Mouse (Mus musculus): ENCODE data around the gene Tmem179.

Tmem179 gene

GRCm38 (mm10) chr12:112538356-112538755 is 21.8 kb upstream of the Tmem179 start:
- no peak for DNase-seq (ENCODE audit: low read depth, low spot score)

DNA sequence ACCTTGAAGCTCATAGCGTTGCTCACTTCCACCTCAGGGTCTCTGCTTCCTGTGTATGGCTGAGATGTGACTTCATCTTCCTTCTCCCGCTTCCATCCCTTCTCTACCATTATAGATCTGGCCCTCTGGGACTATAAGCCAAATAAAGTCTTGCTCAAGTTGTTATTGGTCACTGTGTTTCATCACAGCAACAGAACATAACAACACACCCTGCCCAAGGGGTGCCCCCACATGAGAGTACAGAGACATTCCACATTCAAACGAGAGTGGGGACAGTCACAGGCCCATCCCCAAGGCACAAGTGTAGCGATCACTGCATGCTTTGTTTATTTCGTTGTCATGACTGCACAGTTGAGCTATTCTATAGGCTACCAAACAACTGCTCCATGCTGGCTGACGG is 20.7 kb upstream of the Tmem179 start:
- no peak for DNase-seq (ENCODE audit: low read depth, low spot score)

DNA sequence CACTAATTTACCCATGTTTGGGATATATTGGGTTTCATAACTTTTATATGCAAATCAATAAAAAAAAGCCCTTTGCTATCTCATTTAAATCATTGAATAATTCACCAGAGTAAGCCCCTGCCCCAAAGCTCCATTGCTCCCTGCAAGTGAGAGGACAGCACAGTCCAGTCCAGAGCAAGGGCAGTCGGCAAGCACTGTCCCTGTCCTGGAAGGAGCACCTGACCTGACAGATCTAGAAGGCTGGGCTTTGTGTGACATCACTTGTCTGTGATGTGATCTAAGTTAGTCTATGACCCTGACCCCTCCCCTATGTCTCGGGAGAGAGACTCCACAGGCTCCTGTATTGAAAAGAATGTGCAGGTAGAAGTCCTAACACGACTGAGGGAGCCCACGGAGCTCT is 17.2 kb upstream of the Tmem179 start:
- no peak for DNase-seq (ENCODE audit: low read depth, low spot score)

DNA sequence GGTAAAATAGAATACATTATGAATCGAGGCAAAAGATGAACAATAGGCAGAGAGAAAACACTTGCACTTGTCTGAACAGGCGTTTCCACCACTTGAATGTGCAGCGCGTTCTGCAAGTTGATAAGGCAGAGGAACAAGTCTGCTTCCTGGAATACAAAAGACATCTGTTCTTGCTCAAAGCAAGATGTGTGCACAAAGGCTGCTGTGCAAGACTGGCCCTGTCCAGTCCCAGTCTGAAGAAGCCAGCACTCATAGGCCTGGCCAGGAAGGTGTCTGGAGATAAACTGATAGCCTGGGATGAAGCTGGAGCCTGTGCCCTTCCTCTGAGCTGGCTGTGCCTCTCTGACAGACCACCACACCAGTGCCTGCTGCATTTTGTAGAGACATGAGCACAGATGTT is 1.6 kb upstream of the Tmem179 start:
- DNase-seq (ENCODE audit: low read depth, low spot score), result peak; percentile 19

DNA sequence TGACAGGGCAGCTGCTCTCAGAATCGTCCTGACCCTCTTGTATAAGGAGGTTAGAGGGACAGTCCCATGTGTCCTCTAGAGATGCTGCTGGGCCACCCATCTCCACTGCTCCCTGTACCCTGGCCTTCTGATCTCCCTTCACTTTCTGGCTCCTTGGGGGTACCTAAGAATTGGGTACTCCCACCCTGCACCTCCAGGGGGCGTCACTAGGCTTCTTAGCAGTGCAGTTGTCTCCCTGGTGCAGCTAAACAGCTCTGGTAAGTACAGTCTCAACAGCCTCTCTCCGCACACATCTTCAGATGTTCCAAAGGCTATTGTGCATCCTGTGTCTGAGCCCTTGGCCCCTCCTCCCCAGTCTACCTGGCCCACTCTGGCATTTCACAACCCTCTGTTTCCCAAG is 1.6 kb downstream of the Tmem179 start:
- DNase-seq (ENCODE audit: low read depth, low spot score), result no peak

DNA sequence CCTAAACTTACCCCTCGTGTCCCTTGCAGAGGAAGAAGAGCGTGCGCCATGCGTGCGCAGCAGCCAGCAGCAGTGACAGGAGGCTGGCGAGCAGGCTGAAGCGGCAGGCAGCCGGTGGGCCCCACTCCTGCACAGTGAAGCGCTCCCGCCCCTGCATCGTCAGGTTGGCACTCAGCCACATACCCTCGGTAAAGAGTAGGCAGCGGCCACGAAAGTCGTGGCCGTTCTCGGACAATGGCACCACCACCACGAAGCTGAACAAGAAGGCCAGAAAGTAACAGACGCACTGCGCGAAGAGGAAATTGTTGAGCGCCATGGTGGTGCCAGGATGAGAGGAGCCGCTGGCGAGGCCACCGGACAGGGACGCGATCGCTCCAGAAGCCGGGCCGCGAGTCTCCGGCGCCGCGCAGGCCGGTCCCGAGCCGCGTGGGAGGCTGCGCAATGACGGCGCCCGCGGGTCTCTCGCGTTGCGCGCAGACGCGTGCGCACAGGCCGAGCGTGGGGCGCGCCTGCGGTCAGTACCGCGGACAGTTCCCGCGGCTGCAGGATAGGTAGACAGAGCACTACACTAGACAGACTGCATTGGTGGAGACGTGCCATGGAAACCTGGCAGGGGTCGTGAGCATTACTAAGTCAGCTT is 5.7 kb downstream of the Tmem179 start:
- peak; percentile 75 for DNase-seq (ENCODE audit: low read depth, low spot score)

DNA sequence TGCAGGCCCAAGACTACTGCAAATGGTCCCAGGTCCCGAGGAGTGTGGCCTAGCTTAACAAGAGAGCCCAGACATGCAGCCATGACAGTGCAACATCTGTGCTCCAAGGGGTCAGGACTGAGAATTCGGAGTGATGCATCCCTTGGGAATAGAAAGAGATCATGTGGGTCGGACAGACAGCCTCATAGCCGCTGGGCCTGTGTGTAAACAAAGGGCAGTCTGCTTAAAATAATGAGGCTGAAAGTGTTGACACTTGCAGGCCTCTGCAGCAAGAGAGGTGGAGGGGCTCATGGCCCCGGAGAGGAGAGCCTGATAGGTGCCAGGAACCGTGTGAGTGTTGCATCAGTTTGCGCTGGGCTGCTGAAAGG is 6.2 kb downstream of the Tmem179 start:
- DNase-seq (ENCODE audit: low read depth, low spot score), result no peak

DNA sequence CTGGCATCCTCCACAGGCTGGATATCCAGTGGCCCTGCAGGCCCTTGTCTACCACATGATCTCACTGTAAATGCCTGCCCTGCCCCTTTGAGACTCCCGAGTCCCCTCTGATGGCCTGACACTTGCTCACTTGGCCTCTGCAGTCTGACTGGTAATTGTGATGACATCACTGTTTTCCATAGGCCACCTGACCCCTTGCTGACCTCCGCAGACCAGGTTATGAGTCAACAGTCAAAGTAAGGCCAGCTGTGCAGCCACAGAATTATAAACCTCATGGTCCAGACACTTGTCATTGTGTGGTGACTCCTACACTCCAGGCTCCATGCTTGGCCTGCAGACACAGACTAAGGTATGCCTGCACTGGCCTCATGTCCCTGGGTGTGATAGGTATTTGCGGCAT is 8.6 kb downstream of the Tmem179 start:
- DNase-seq (ENCODE audit: low read depth, low spot score), result no peak

- no peak for DNase-seq (ENCODE audit: low read depth, low spot score)
Observed at GRCm38 (mm10) chr12:112507264-112507663, 9.3 kb downstream of the Tmem179 start.

DNA sequence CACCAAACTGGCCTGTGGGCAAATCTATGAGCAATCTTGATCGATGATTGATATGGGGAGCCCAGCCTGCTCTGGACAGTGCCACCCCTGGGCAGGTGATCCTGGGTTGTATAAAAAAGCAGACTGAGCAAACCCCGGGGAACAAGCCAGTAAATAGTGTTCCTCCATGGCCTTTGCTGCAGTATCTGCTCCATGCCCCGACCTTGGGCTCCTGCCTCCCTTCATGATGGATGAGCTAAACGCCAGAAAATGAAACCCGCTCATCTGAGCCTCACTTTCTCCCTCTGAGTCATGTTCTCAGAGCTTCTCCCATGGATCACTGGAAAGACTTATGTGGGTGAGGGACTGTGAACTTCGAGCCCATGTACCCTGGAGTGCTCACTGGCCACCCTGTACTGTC is 10.3 kb downstream of the Tmem179 start:
- DNase-seq (ENCODE audit: low read depth, low spot score), result no peak

DNA sequence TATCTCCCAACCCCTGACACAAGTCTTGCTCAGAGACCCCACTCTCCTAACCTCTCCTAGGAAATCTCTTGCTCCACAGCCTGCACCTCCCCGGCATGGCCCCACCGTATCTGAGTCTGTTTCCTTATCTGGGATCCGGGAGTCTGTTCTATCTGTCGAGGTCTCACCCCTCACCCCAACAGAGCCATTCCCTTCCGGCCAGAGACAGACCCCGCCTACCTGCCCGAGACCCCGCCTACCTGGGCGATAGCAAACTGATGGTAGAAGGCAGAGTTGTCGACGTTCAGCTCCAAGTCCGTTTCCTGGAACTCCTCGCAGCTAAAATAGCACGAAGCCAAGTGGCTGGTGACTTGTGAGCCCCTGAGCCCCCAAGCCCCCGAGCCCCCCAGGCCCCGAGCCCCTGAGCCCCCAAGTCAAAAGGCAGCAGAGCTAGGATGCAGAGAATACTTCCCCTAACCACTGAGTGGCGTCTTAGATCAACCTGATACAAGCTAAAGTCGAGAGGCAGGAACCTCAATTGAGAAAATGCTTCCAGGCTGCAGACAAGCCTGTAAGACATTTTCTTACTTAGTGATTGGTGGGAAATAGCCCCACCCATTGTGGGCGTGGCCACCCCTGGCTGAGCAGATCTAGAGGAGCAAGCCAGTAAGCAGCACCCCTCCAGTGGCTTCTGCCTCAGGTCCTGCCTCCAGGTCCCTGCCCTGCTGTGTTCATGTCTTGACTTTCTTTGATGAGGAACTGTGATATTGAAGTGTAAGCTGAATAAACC is 13.4 kb downstream of the Tmem179 start:
- DNase-seq (ENCODE audit: low read depth, low spot score), result no peak

GRCm38 (mm10) chr12:112498683-112499082 is 17.9 kb downstream of the Tmem179 start:
- no peak for DNase-seq (ENCODE audit: low read depth, low spot score)

DNA sequence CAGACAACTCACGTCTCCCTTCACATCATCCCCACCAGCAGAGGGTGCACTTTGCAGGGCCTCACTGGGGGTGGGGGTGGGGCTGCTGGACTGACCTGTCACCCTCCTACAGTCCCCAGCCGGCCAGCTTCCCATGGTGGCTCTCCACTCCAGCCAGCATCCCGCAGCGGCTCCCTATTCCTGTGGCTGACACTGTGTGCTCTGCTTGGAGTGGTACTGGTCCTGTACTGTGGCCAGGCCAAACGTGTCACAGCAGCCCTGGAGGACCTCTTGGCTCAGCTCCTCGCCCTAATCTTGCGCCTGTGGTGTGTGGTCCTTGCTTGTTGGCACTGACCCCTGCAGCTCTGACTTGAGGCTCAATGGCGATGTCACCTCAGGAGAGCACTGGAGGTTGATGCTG is 18.8 kb downstream of the Tmem179 start:
- no peak for DNase-seq (ENCODE audit: low read depth, low spot score)

DNA sequence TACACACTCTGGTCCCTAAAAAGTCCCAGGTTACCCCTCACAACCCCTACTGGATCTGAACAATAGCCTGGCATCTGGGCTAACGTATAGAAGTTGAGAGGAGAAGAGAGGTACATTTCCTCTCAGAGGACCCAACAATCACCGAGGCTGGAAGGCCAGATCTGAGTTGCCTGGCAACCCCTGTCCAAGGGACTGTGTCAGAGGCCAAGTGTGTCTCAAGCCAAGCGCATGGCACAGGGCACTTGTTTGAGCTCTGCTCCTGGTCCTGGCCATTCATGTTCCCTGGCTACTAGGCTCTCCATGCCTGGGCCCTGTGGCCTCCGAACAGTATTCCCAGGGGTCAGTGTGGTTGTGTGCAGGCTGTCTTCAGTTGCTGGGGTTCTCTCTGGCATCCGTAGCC is 20.4 kb downstream of the Tmem179 start:
- no peak for DNase-seq (ENCODE audit: low read depth, low spot score)

GRCm38 (mm10) chr12:112490444-112490939 is 26.1 kb downstream of the Tmem179 start:
- DNase-seq (ENCODE audit: low read depth, low spot score), result peak; percentile 27

GRCm38 (mm10) chr12:112489535-112489934 is 27.0 kb downstream of the Tmem179 start:
- DNase-seq (ENCODE audit: low read depth, low spot score), result no peak

GRCm38 (mm10) chr12:112489134-112489533 is 27.4 kb downstream of the Tmem179 start, which contains the start of gene A530016L24Rik:
A530016L24Rik (plus strand) TSS chr12:112489448.
- no peak for DNase-seq (ENCODE audit: low read depth, low spot score)

DNA sequence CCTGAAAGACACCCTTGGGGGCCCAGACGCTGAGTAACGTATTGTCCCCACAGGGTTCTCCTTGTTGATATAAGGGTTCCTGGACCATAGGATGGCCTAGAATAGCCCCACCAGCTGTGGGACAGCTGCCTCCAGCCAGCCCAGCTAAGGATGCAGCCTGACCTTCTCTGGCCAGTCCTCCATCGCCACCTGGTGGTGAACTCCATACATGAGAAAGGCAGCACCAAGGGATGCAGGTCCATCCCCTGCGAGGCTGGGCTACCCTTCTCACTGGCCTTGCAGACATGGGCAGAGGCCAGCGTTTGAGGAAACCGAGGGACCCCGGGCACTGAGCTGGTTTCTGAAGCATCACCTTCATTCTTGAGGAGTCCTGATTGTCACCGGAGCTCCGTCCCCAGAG is 42.8 kb downstream of the Tmem179 start:
- DNase-seq (ENCODE audit: low read depth, low spot score), result peak; percentile 86

DNA sequence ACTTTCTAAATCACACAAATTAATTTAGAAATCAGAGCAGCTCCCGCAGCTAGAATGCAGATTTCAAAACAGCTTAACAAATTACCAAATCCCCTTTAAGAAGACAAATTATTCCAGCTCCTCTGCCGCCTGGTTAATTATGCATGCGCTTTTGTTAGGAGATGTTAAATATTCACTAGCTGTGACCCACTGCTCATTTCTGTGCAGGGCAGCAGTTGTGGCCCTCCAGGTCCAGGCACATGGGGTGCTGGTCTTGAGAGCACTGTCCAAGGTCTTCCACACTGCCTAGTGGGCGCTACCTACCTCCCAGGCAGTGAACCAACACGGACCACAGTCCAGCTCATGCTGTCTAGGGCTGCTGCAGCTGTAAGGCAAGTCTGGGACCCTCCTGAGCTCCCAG is 46.3 kb downstream of the Tmem179 start:
- DNase-seq (ENCODE audit: low read depth, low spot score), result no peak

- no peak for DNase-seq (ENCODE audit: low read depth, low spot score)
Observed at GRCm38 (mm10) chr12:112469393-112469792, 47.2 kb downstream of the Tmem179 start.

GRCm38 (mm10) chr12:112467387-112467786 is 49.2 kb downstream of the Tmem179 start:
- DNase-seq (ENCODE audit: low read depth, low spot score), result no peak

DNA sequence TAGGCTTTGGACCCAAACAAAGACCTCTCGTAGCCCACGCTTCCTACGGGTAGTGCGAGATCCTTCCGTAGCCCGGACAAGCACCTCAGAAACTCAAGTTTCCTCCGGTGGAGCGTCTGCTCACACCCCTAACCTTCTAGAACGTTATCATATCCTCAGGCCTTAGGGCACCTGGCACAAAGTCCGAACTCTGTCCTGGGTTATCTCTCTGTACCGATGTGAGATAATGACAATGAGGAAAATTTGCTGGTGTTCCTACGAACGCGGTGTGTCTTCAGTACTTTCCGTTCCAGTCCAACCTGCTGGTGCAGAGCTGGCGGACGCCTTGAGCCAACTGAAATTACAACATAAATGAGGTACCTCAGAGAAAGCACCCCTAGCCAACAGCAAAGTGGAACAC is 50.6 kb downstream of the Tmem179 start:
- DNase-seq (ENCODE audit: low read depth, low spot score), result no peak

GRCm38 (mm10) chr12:112464516-112464915 is 52.0 kb downstream of the Tmem179 start:
- DNase-seq (ENCODE audit: low read depth, low spot score), result no peak
